Mouse (Mus musculus) G1E (cell line): Measurements from ENCODE around the gene Tnfrsf13c.

Experiments used
- CTCF ChIP-seq: IDR thresholded peaks from 2 replicates; pipeline ENCODE4 v1.5.1; 2012; ENCODE audit warnings: low read depth, low read length, inconsistent platforms, mixed read lengths
- TAL1 ChIP-seq: conservative IDR thresholded peaks from 2 replicates; pipeline ENCODE4 v1.6.1; 2012; ENCODE audit warnings: low read depth, low read length, inconsistent platforms, mixed read lengths

DNA sequence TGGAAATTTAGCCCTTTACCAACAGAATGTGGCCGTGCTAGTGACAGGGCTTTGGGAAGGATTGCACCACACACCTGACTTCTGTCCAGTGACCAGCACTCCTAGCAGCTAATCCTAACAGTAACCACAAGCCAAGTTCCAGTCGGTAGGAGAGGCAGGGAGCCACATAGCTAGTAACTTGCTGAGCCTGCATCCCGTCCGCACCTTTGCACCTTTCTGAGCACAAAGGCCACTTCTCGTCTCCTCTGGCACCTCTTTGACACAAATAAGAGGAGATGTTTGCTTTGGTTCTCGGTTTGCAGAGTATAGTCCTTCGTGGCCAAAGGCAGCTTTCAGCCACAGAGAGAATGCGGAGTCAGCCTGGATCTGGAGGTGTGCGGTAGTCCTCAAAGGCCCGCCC is 39.5 kb downstream of the Tnfrsf13c start:
- no peak for TF ChIP-seq CTCF
- TF ChIP-seq TAL1 = no peak
